Mouse (Mus musculus) macrophage (primary cell): ENCODE results near the gene Slc13a3. TPM values are rescaled to one million over a fixed set of nuclear protein-coding genes. Genes with fewer than 3 reads are reported as not detected.

Experiments
- H3K27ac ChIP-seq: fragments of 350-480 bp; formaldehyde crosslinking; 2 replicates; pipeline ENCODE4 v1.9.0; 2021
- H3K36me3 ChIP-seq: fragments of 350-480 bp; formaldehyde crosslinking; 2 replicates; pipeline ENCODE4 v1.9.0; 2021; ENCODE audit errors: inconsistent target
- H3K4me3 ChIP-seq: fragments of 350-480 bp; formaldehyde crosslinking; 2 replicates; pipeline ENCODE4 v1.9.0; 2021; ENCODE audit errors: inconsistent target
- H3K79me2 ChIP-seq: fragments of 350-480 bp; formaldehyde crosslinking; 2 replicates; pipeline ENCODE4 v1.9.0; 2021; ENCODE audit errors: inconsistent target
- WGBS: methylation state at CpG from one replicate; pipeline ENCODE4 v1.1.7; 2026; ENCODE audit warnings: inconsistent platforms; ENCODE audit not compliant: missing documents; 5-methylcytosine and 5-hydroxymethylcytosine counted together
- polyA plus RNA-seq: library from polyadenylated mRNA; stranded (reverse); fragments of 250-400 nt; gene quantifications from 3 replicates; pipeline ENCODE4 v1.2.4, GENCODE M21; 2018; ENCODE audit warnings: inconsistent platforms

The Slc13a3 gene
- polyA plus RNA-seq, 1 experiment from 2014 or later = 0.27 TPM

DNA sequence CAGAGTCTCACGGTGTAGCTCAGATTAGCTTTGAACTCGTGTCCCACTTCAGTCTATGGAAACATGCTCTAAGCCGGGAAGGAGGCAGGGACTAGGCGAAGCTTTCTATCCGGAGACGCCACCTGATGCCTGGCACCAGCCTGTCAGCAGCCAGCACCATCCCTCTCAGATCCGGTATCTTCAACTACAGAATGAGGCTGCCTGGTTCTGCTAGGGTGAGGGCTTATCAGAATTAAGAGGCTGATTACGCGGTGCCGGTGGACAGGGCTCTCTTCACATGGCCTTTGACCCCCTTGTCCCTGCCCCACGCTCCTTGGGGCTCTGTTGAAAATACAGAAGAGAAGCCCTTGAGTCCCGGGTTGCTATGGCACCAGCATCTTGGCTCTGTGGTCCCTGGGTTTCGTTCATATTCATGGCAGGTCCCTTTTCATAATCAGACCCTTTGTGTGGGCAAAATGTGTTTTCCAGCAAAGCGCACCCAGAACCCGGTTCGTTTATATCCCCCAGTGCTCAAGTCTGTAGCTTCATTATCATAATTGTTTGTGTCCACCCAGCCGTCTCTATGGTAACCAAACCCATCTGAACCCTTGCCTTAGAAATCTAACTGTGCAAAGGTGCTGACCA, 20.7 kb upstream of the Slc13a3 start:
- WGBS = 42% methylated on average over 17 of the region's 17 CpGs
- peak overlapping the region; percentile 24; the same call in 1 of the 2 replicates for H3K27ac ChIP-seq

DNA sequence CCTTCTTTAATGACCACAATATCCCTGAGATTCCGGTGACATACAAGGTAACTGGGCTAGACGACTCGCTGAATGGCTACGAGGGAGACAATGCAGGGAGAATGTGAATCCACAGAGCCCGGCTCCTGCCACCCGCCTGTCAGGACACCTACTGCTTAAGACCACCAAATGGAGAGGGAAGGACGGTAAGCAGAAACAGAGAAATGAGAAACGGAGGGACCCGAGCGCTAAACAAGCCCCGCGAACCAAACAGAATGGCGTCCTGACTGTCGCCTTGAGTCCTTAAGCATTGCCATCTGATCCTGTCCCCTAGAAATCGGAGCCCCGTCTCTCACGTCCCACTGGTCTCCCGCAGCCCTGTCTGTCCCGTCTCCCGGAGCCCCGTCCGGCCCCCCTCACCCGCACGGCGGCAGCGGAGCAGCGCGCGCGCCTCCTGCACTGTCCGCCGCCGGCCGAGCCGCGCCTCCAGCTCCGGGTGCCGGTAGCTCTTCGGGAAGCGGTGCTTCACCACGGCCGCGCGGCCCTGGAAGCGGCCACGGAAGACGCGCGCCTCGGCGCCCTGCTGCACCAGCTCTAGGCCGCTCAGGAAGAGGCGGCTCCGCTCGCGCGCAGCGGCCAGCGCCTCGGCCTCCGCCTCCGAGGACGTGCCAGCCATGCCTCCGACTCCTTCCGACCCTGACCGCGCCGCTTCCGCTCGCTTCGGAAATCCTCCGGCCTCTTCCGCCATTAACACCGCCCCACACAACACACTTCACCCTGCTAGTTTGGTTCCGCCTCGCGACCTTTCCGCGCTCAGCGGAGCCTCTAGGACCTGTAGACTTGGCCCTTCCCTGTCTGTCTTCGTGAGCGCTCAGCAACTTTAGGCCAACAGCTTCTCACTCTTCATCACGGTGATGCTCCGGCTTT, 19.9 kb upstream of the Slc13a3 start, which contains the start of gene Trp53rka:
Trp53rka (minus strand) TSS at position 677 of the 906 bp plus-strand sequence.
- H3K4me3 ChIP-seq = peak within 1 kb of the TSS; percentile 85
- peak within 1 kb of the TSS; percentile 25; the same call in 1 of the 2 replicates for H3K27ac ChIP-seq
- peaks cover 10% of the 10 kb centered on the region; the same call in 1 of the 2 replicates for H3K79me2 ChIP-seq
- under 1% methylated on average over 62 of the region's 84 CpGs for WGBS
- peaks cover 13% of the 10 kb centered on the region for H3K36me3 ChIP-seq

More for the DNA sequence above, 20.7 kb upstream of the Slc13a3 start:
- Histone ChIP-seq H3K79me2 (peaks cover 10% of the 10 kb centered on the region; the same call in 1 of the 2 replicates), H3K36me3 (peaks cover 13% of the 10 kb centered on the region), H3K4me3 (peak overlapping the region; percentile 36)

- H3K36me3 ChIP-seq = peaks cover 13% of the 10 kb centered on the region
- peaks cover 3% of the 10 kb centered on the region; the same call in 1 of the 2 replicates for H3K79me2 ChIP-seq
- H3K27ac ChIP-seq = no peak overlapping the region
- WGBS = 9% methylated on average over 8 of the region's 8 CpGs
- H3K4me3 ChIP-seq = no peak overlapping the region
Observed at GRCm38 (mm10) chr2:165486881-165487535, 14.0 kb upstream of the Slc13a3 start.

- 86% methylated on average over 5 of the region's 5 CpGs for WGBS
- no peaks in the 10 kb centered on the region; the same call in 1 of the 2 replicates for H3K79me2 ChIP-seq
- no peak overlapping the region for H3K4me3 ChIP-seq
- peaks cover 13% of the 10 kb centered on the region for H3K36me3 ChIP-seq
- no peak overlapping the region for H3K27ac ChIP-seq
Observed at GRCm38 (mm10) chr2:165486401-165486800, 13.4 kb upstream of the Slc13a3 start.

- no peak overlapping the region for H3K4me3 ChIP-seq
- peaks cover 13% of the 10 kb centered on the region for H3K36me3 ChIP-seq
- no peaks in the 10 kb centered on the region; the same call in 1 of the 2 replicates for H3K79me2 ChIP-seq
- H3K27ac ChIP-seq = no peak overlapping the region
- WGBS = 88% methylated on average over 3 of the region's 3 CpGs
Observed at GRCm38 (mm10) chr2:165485826-165486225, 12.8 kb upstream of the Slc13a3 start.

- WGBS = 71% methylated on average over 6 of the region's 6 CpGs
Observed at GRCm38 (mm10) chr2:165484152-165484551, 11.1 kb upstream of the Slc13a3 start.

DNA sequence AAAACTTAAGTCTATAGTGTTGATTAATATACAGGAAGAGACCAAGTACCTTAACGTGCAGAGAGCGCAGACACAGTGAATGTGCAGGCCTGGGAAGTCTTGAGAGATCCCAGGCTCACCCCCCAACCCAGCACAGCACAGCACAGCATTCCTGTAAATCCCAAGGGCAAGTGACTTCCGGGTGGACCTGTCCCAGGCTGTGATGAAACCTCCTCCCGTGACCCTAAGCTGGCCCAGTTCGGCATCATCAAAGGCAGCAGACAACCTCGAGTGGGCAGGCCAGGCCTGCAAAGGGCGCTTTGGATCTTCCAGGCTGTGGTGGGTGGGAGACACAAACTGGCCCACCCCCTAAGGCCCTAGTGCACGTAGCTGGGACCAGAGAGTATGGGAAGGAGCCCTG, 9.0 kb upstream of the Slc13a3 start:
- Histone ChIP-seq H3K27ac (no peak overlapping the region), H3K79me2 (no peaks in the 10 kb centered on the region), H3K36me3 (no peaks in the 10 kb centered on the region), H3K4me3 (no peak overlapping the region)
- 83% methylated on average over 8 of the region's 8 CpGs for WGBS

More at GRCm38 (mm10) chr2:165484152-165484551, 11.1 kb upstream of the Slc13a3 start:
- no peak overlapping the region for H3K27ac ChIP-seq
- no peaks in the 10 kb centered on the region for H3K79me2 ChIP-seq
- no peak overlapping the region for H3K4me3 ChIP-seq
- no peaks in the 10 kb centered on the region for H3K36me3 ChIP-seq

- 87% methylated on average over 5 of the region's 5 CpGs for WGBS
- Histone ChIP-seq H3K36me3 (no peaks in the 10 kb centered on the region), H3K27ac (no peak overlapping the region), H3K4me3 (no peak overlapping the region), H3K79me2 (no peaks in the 10 kb centered on the region)
Observed at GRCm38 (mm10) chr2:165475850-165476249, 2.8 kb upstream of the Slc13a3 start.

DNA sequence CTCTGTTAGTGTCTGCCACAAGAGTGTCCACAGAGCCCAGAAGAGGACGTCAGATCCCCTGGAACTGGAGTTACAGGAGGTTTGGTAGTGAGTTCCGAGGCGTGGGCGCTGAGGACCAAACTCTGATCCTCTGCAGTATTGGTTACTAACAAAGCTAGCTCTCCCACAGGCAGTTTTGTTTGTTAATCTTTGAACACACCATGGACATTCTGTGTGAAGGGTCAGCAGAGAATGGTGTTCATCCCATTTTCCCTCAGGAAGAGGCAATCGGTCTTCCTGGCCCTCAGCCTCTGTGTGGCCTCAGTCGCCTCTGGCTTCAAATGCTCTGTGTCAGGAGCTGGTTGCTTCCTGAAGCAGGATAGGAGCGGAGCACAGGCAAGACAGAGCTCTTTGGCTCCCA, 2.4 kb upstream of the Slc13a3 start:
- Histone ChIP-seq H3K4me3 (no peak overlapping the region), H3K27ac (no peak overlapping the region), H3K79me2 (no peaks in the 10 kb centered on the region), H3K36me3 (no peaks in the 10 kb centered on the region)
- 88% methylated on average over 7 of the region's 7 CpGs for WGBS

GRCm38 (mm10) chr2:165471943-165472342, 1.1 kb downstream of the Slc13a3 start:
- no peak overlapping the region for H3K27ac ChIP-seq

DNA sequence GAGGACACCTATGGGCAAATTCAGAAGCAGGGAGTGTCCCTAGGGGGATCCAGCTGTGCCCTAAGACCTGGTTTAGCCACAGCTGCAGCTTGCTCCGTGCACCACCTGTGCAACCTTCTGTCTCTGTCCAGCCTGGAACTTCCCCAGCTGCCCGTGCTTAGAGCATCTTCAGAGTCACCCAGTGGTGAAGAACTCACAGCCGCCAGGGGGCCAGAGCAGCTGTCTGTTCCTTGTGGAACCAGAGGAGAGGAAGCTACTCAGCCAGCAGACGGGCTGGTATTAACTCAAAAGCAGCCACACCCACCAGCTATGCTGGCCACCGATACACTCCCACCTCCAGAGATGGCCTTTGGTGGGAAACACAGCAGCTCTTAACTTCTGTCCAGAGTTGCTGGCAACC, 2.9 kb downstream of the Slc13a3 start:
- H3K27ac ChIP-seq = no peak overlapping the region
- no peaks in the 10 kb centered on the region for H3K79me2 ChIP-seq
- H3K36me3 ChIP-seq = no peaks in the 10 kb centered on the region
- 19% methylated on average over 5 of the region's 5 CpGs for WGBS
- no peak overlapping the region for H3K4me3 ChIP-seq

More at GRCm38 (mm10) chr2:165471943-165472342, 1.1 kb downstream of the Slc13a3 start:
- 90% methylated on average over 11 of the region's 11 CpGs for WGBS
- Histone ChIP-seq H3K36me3 (no peaks in the 10 kb centered on the region), H3K4me3 (no peak overlapping the region), H3K79me2 (no peaks in the 10 kb centered on the region)

- no peak overlapping the region for H3K27ac ChIP-seq
- no peak overlapping the region for H3K4me3 ChIP-seq
- no peaks in the 10 kb centered on the region for H3K79me2 ChIP-seq
- no peaks in the 10 kb centered on the region for H3K36me3 ChIP-seq
- WGBS = 76% methylated on average over 15 of the region's 15 CpGs
Observed at GRCm38 (mm10) chr2:165467824-165468452, 5.1 kb downstream of the Slc13a3 start.

DNA sequence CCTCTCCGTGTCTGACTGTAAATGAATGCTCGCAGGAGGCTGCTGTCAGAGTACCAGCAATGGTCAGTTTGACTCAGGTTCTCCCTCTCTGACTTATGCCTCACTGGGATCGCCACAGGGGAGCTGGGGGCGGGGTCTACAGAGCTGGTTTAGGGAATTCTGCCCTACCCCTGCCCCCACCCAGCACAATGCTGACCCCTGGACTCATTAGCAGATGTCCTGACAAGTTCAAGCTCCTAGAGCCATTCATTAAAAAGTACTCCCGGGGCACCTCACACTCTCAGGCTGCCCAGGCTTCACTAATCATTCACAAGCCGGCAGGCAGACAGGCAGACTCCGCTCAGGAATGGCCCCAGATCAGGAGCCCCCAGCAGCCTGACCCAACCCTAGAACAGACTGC, 13.4 kb downstream of the Slc13a3 start:
- H3K27ac ChIP-seq = no peak overlapping the region
- 58% methylated on average over 7 of the region's 7 CpGs for WGBS

GRCm38 (mm10) chr2:165458189-165458588, 14.8 kb downstream of the Slc13a3 start:
- H3K36me3 ChIP-seq = no peaks in the 10 kb centered on the region
- 87% methylated on average over 5 of the region's 5 CpGs for WGBS
- H3K27ac ChIP-seq = no peak overlapping the region
- no peak overlapping the region for H3K4me3 ChIP-seq
- H3K79me2 ChIP-seq = no peaks in the 10 kb centered on the region

More for the DNA sequence above, 13.4 kb downstream of the Slc13a3 start:
- H3K4me3 ChIP-seq = no peak overlapping the region
- no peaks in the 10 kb centered on the region for H3K79me2 ChIP-seq
- no peaks in the 10 kb centered on the region for H3K36me3 ChIP-seq
